Mouse (Mus musculus) forebrain, embryonic 15.5 days (tissue): Measurements from ENCODE around the gene D630039A03Rik. TPM values are rescaled to one million over a fixed set of nuclear protein-coding genes. Genes with fewer than 3 reads are reported as not detected.

Source experiments
- ATAC-seq: fragments of 200-750 bp; cut with Nextera tagmentation; replicated peaks from 2 replicates; pipeline ENCODE4 v1.8.0; 2017; ENCODE audit warnings: mild to moderate bottlenecking, moderate TSS enrichment, moderate library complexity
- H3K27ac ChIP-seq: fragments of 300-500 bp; sonication (generic); replicated peaks from 2 replicates; pipeline ENCODE4 v1.5.1; 2015; ENCODE audit warnings: mild to moderate bottlenecking, inconsistent platforms
- H3K27me3 ChIP-seq: fragments of 300-500 bp; sonication (generic); 2 replicates; pipeline ENCODE4 v1.6.1; 2015; ENCODE audit warnings: inconsistent platforms
- H3K36me3 ChIP-seq: fragments of 300-500 bp; sonication (generic); 2 replicates; pipeline ENCODE4 v1.6.1; 2015; ENCODE audit warnings: mild to moderate bottlenecking, inconsistent platforms
- H3K4me1 ChIP-seq: fragments of 300-500 bp; sonication (generic); 2 replicates; pipeline ENCODE4 v1.6.1; 2015; ENCODE audit warnings: inconsistent platforms
- H3K4me2 ChIP-seq: fragments of 300-500 bp; sonication (generic); replicated peaks from 2 replicates; pipeline ENCODE4 v1.6.1; 2015; ENCODE audit warnings: mild to moderate bottlenecking, inconsistent platforms
- H3K4me3 ChIP-seq: fragments of 300-500 bp; sonication (generic); 2 replicates; pipeline ENCODE4 v1.5.1; 2015; ENCODE audit warnings: mild to moderate bottlenecking, inconsistent platforms
- H3K9ac ChIP-seq: fragments of 300-500 bp; sonication (generic); replicated peaks from 2 replicates; pipeline ENCODE4 v1.6.1; 2015; ENCODE audit warnings: mild to moderate bottlenecking, inconsistent platforms
- H3K9me3 ChIP-seq: fragments of 300-500 bp; sonication (generic); 2 replicates; pipeline ENCODE4 v1.6.1; 2016; ENCODE audit warnings: inconsistent platforms
- WGBS: fragments of 180-500 bp; shearing (Covaris S2); methylation state at CpG from one replicate; pipeline ENCODE4 v1.1.7; 2015; ENCODE audit warnings: mixed read lengths; 5-methylcytosine and 5-hydroxymethylcytosine counted together
- polyA plus RNA-seq: library from polyadenylated mRNA; unstranded; fragments of >200 nt; fragmentation: Nextera tagmentation; extraction: Ambion mirVana; gene quantifications from 2 replicates; pipeline ENCODE4 v1.2.1, GENCODE M21; 2015

The D630039A03Rik gene
- polyA plus RNA-seq, 1 experiment from 2014 or later, result not detected

- Histone ChIP-seq H3K4me3 (no peak overlapping the region), H3K27me3 (no peaks in the 10 kb centered on the region), H3K36me3 (peaks cover 40% of the 10 kb centered on the region), H3K4me1 (peaks cover 24% of the 10 kb centered on the region), H3K4me2 (no peak overlapping the region), H3K9ac (no peak overlapping the region), H3K27ac (no peak overlapping the region), H3K9me3 (no peaks in the 10 kb centered on the region)
- no peak for ATAC-seq
- WGBS, result 94% methylated on average over 1 of the region's 1 CpGs
These were observed 36.8 kb upstream of the D630039A03Rik start for GRCm38 (mm10) chr4:57952891-57953290.

GRCm38 (mm10) chr4:57952416-57952815 is 36.3 kb upstream of the D630039A03Rik start:
- Histone ChIP-seq H3K4me1 (peaks cover 24% of the 10 kb centered on the region), H3K27ac (no peak overlapping the region), H3K9me3 (no peaks in the 10 kb centered on the region), H3K4me3 (no peak overlapping the region), H3K4me2 (no peak overlapping the region), H3K9ac (no peak overlapping the region), H3K36me3 (peaks cover 40% of the 10 kb centered on the region), H3K27me3 (no peaks in the 10 kb centered on the region)
- ATAC-seq, result no peak
- 97% methylated on average over 3 of the region's 3 CpGs for WGBS

DNA sequence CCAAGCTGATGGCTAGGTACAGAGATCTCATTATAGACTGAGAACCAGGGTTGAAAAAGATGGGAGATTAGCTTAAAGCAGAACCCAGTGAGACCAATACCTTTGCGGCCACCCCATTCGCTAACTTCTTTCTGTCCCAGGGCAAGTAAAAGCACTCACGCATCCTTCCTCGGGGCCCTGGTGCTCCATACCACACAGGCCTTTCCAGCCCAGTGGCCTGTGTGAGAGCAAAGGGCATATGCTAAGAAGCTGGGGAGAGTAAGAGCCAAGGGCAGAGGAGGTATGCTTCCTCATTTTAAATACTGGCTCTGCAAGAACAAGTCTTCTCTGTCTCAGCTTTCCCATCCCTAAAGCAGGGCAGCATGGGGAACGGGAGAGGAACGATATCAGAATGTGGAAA is 33.8 kb upstream of the D630039A03Rik start:
- Histone ChIP-seq H3K4me1 (peaks cover 12% of the 10 kb centered on the region), H3K27ac (no peak overlapping the region), H3K27me3 (no peaks in the 10 kb centered on the region), H3K9me3 (no peaks in the 10 kb centered on the region), H3K4me3 (no peak overlapping the region), H3K9ac (no peak overlapping the region), H3K36me3 (peaks cover 51% of the 10 kb centered on the region), H3K4me2 (no peak overlapping the region)
- ATAC-seq, result no peak
- WGBS, result 93% methylated on average over 6 of the region's 6 CpGs

- no peak for ATAC-seq
These were observed 31.4 kb upstream of the D630039A03Rik start for GRCm38 (mm10) chr4:57947476-57947875.

GRCm38 (mm10) chr4:57947036-57947435 is 30.9 kb upstream of the D630039A03Rik start:
- ATAC-seq, result no peak
- Histone ChIP-seq H3K9ac (no peak overlapping the region), H3K36me3 (peaks cover 69% of the 10 kb centered on the region), H3K27ac (no peak overlapping the region), H3K4me3 (no peak overlapping the region), H3K4me2 (no peak overlapping the region), H3K4me1 (no peaks in the 10 kb centered on the region), H3K9me3 (no peaks in the 10 kb centered on the region), H3K27me3 (no peaks in the 10 kb centered on the region)
- whole genome bisulfite sequencing, result 92% methylated on average over 10 of the region's 10 CpGs

More at GRCm38 (mm10) chr4:57947476-57947875, 31.4 kb upstream of the D630039A03Rik start:
- no peak overlapping the region for H3K27ac ChIP-seq
- 95% methylated on average over 4 of the region's 4 CpGs for WGBS
- no peak overlapping the region for H3K4me2 ChIP-seq
- H3K27me3 ChIP-seq, result no peaks in the 10 kb centered on the region
- no peak overlapping the region for H3K9ac ChIP-seq
- peaks cover 68% of the 10 kb centered on the region for H3K36me3 ChIP-seq
- no peaks in the 10 kb centered on the region for H3K4me1 ChIP-seq
- no peak overlapping the region for H3K4me3 ChIP-seq
- H3K9me3 ChIP-seq, result no peaks in the 10 kb centered on the region

DNA sequence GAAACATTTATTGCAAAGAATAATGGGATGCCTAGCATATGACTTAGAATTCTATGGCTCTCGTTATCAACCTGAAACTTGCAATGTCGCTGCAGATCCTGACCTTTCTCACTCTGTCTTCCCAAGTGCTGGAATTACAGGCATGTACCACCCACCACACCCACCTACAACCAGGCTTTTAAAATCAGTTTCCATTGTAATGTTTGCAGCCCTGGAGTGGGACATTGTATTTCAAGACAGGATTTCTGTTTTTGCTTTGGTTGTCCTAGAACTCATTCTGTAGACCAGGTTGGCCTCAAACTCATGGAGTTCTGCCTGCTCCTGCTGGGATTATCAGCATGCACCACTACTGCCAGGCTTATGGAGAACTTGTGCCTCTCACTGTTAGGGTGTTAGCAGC is 26.8 kb upstream of the D630039A03Rik start:
- no peaks in the 10 kb centered on the region for H3K9me3 ChIP-seq
- ATAC-seq, result no peak
- no peak overlapping the region for H3K4me3 ChIP-seq
- no peak overlapping the region for H3K9ac ChIP-seq
- no peak overlapping the region for H3K4me2 ChIP-seq
- no peak overlapping the region for H3K27ac ChIP-seq
- peaks cover 30% of the 10 kb centered on the region for H3K36me3 ChIP-seq
- H3K27me3 ChIP-seq, result no peaks in the 10 kb centered on the region
- H3K4me1 ChIP-seq, result no peaks in the 10 kb centered on the region
- 92% methylated on average over 2 of the region's 2 CpGs for WGBS

DNA sequence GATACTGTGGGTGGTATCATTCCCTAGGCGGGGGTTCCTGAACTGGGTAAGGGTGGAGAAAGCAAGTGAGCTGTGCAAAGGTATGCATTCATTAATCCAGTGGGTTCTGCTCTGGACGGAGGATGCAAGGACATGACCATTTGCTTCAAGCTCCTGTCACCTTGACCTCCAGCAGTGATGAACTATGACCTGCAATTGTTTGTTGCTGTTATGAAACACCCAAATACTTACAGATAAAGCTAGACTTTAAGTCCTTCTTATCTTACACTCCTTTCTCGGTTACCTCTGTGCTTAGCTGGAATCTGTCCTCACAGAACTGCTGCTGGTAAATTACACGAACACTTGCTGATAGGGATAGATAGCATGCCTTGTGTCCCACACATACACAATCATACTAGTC is 24.5 kb upstream of the D630039A03Rik start:
- Histone ChIP-seq H3K36me3 (peaks cover 24% of the 10 kb centered on the region), H3K9ac (no peak overlapping the region), H3K4me3 (no peak overlapping the region), H3K9me3 (no peaks in the 10 kb centered on the region), H3K27ac (no peak overlapping the region), H3K27me3 (no peaks in the 10 kb centered on the region), H3K4me1 (no peaks in the 10 kb centered on the region), H3K4me2 (no peak overlapping the region)
- 89% methylated on average over 4 of the region's 4 CpGs for WGBS
- ATAC-seq, result no peak

GRCm38 (mm10) chr4:57937292-57937691 is 21.2 kb upstream of the D630039A03Rik start:
- Histone ChIP-seq H3K9me3 (no peaks in the 10 kb centered on the region), H3K36me3 (no peaks in the 10 kb centered on the region; the same call in 1 of the 2 replicates), H3K9ac (no peak overlapping the region), H3K27me3 (no peaks in the 10 kb centered on the region), H3K4me2 (no peak overlapping the region), H3K27ac (no peak overlapping the region), H3K4me1 (no peaks in the 10 kb centered on the region), H3K4me3 (no peak overlapping the region)
- no peak for ATAC-seq
- WGBS, result 89% methylated on average over 6 of the region's 6 CpGs

DNA sequence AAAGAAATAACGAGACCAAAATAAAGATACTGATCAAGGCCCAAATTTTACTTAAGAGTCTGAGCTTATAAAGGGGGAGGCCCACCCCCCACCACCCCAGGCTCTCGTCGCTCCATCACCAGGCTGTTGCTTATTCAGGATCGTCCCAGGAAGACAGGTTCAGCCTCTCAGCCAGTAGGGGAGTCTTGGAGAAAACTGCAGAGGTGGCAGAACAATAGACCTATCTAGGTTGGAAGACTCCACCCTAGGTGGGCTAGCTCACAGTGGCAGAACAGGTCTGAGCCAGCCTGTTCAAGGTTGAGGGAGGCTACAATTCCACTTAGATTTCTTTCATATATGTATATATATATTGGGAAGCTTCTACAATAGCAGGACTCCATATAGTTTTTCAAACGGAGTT is 18.1 kb upstream of the D630039A03Rik start:
- no peak for ATAC-seq
- no peaks in the 10 kb centered on the region for H3K9me3 ChIP-seq
- 77% methylated on average over 5 of the region's 5 CpGs for WGBS
- no peaks in the 10 kb centered on the region for H3K36me3 ChIP-seq
- no peak overlapping the region for H3K4me3 ChIP-seq
- H3K27me3 ChIP-seq, result no peaks in the 10 kb centered on the region
- H3K4me1 ChIP-seq, result no peaks in the 10 kb centered on the region
- H3K9ac ChIP-seq, result no peak overlapping the region
- H3K4me2 ChIP-seq, result no peak overlapping the region
- no peak overlapping the region for H3K27ac ChIP-seq

DNA sequence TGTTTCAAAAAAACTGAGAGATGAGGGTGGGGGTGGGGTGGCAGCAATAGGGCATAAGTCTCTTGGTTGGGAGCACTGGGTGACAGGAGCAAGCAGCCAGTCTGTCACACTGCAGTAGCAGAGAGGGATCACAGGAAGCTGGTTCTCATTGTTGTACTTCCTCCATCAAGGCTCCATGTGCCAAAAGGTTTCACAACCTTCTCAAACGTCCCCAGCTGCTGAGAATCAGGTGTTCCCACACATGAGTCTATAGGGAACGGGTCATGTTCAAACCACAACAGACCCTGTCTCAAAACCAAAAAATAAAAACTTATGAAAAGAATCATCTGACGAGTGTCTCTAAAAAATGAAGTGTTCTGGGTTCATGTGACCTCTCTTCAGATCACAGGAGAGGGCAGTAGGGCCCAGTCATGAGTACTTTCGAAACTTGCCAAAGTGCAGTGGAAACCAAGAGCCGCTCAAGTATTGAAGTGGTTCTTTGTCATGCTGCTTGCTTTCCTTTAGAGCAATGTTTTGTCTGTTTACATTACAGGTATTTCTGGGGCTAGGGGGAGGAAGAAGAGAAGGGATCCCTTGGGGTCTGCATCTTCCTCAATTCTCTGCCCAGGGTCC is 14.6 kb upstream of the D630039A03Rik start:
- WGBS, result 80% methylated on average over 5 of the region's 5 CpGs
- H3K36me3 ChIP-seq, result no peaks in the 10 kb centered on the region
- H3K9ac ChIP-seq, result no peak overlapping the region
- H3K4me3 ChIP-seq, result no peak overlapping the region
- H3K4me1 ChIP-seq, result no peaks in the 10 kb centered on the region
- H3K4me2 ChIP-seq, result no peak overlapping the region
- no peaks in the 10 kb centered on the region for H3K27me3 ChIP-seq
- no peaks in the 10 kb centered on the region for H3K9me3 ChIP-seq
- no peak overlapping the region for H3K27ac ChIP-seq
- ATAC-seq, result no peak

DNA sequence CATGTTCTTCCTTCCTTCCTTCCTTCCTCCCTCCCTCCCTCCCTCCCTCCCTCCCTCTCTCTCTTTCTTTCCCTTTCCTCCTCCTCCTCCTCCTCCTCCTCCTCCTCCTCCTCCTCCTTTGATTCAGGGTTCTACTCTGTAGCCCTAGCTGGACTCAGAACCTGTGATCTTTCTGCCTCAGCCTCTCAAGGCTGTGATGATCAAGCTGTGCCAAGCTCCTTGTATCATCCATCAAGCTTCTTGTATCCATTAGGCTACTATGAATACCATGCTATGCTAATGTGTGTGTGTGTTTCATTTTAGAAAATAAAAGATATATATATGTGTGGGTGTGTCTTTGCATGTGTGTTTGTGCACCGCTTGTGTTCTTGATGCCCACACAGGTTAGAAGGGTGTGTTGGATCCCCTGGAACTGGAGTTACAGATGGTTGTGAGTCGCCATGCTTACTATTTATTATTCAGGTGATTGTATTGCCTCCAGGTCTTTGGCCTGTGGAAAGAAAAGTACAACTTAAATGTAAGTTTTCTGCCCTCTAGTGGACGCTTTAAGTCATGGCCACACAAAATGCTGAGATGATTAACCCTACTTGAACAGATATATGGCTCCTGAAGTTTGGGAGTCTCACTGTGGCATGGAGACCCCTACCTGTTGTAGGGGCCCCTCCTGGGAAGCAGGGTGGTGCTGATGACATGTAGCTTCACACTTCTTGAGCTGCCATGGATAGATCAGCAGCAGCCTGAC is 11.5 kb upstream of the D630039A03Rik start:
- no peaks in the 10 kb centered on the region for H3K36me3 ChIP-seq
- WGBS, result 23% methylated on average over 3 of the region's 3 CpGs

GRCm38 (mm10) chr4:57924556-57925071 is 8.5 kb upstream of the D630039A03Rik start:
- Histone ChIP-seq H3K27ac (no peak overlapping the region), H3K9ac (no peak overlapping the region), H3K9me3 (no peaks in the 10 kb centered on the region), H3K4me3 (no peak overlapping the region), H3K27me3 (no peaks in the 10 kb centered on the region), H3K36me3 (no peaks in the 10 kb centered on the region), H3K4me1 (peaks cover 6% of the 10 kb centered on the region; the same call in 1 of the 2 replicates), H3K4me2 (no peak overlapping the region)
- 82% methylated on average over 6 of the region's 6 CpGs for WGBS
- no peak for ATAC-seq

More for the DNA sequence above, 11.5 kb upstream of the D630039A03Rik start:
- Histone ChIP-seq H3K27ac (no peak overlapping the region), H3K27me3 (no peaks in the 10 kb centered on the region), H3K9me3 (no peaks in the 10 kb centered on the region), H3K9ac (no peak overlapping the region), H3K4me1 (no peaks in the 10 kb centered on the region), H3K4me2 (no peak overlapping the region), H3K4me3 (no peak overlapping the region)
- ATAC-seq, result peak; percentile 64; the same call in 1 of the 2 replicates
